Mouse (Mus musculus) ES-E14 (cell line): ENCODE measurements at regions not wholly inside any gene's neighbourhood (a gene's known extent, or its start where the extent isn't known, plus 50 kb on each side); places are given as distances from the start of the nearest gene placed in this dataset.

ENCODE experiments used
- HCFC1 ChIP-seq: IDR thresholded peaks from 2 replicates; pipeline ENCODE4 v1.6.1; 2012; ENCODE audit warnings: low read length, inconsistent platforms, borderline replicate concordance; ENCODE audit not compliant: insufficient read depth
- ZC3H11A ChIP-seq: IDR thresholded peaks from 2 replicates; pipeline ENCODE4 v1.6.1; 2012; ENCODE audit warnings: low read depth, mild to moderate bottlenecking, inconsistent platforms, low read length, borderline replicate concordance
- ZNF384 ChIP-seq: IDR thresholded peaks from 2 replicates; pipeline ENCODE4 v1.6.1; 2012; ENCODE audit warnings: low read depth, low read length, inconsistent platforms

DNA sequence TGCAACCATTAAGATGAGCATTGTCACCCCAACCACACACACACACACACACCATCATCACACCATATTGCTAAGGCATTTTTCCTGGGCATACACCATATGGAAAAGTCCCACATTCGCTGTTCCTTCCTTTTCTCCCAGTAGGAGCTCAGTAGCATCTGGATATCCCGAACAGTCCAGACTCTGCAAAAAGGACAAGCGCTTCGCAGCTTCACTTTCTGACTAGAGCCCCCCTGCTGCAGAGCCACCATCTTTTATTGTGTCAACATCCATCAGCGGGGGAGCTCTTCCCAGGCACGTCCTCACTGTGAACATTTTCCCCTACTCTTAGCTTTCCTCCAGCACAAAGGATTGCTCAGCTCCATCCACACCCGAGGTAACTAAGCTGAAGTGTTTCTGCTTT, 300.1 kb downstream of the Mat2b start:
- TF ChIP-seq ZC3H11A (no peak), HCFC1 (no peak), ZNF384 (no peak)
